Mouse (Mus musculus) adrenal gland, postnatal 4 days (tissue): ENCODE measurements around the gene B4galt2. TPM values are rescaled to one million over a fixed set of nuclear protein-coding genes. Genes with fewer than 3 reads are reported as not detected.

Experiments used
- DNase-seq, 2 experiments: peaks; one replicate each; pipeline ENCODE4 v3.0.0; 2021 to 2022; ENCODE audit warnings: low spot score in 2 of 2, mixed read lengths in 2 of 2
- total RNA-seq, 2 experiments: library from RNA; stranded (reverse); gene quantifications; 2 replicates each; pipeline ENCODE4 v1.2.3; 2021

B4galt2 gene
- total RNA-seq, 2 experiments from 2014 or later, result 32.6 to 34.6 TPM

GRCm38 (mm10) chr4:117871787-117872186 lies 11.5 kb downstream of the B4galt2 start:
- no peak for DNase-seq

GRCm38 (mm10) chr4:117870437-117870836 lies 12.8 kb downstream of the B4galt2 start:
- no peak for DNase-seq

DNA sequence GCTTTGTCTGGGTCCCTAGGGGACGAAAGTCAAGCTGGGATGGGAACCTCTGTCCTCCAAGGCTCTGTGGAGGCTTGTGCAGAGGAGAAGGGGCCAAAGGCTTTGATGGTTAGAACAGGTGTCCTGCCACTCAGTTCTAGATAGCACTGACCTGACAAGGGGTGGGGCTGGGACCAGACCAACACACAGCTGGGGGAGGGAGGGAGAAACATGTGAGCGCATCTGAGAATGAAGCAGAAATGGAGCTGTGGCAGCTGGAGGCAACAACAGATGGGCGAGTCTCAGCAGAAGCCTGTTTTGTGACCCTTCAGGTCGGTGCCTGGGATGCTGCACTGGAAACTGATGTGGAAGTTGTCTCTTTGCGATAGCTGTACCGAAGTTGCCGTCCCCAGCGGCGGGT lies 14.0 kb downstream of the B4galt2 start:
- no peak for DNase-seq

DNA sequence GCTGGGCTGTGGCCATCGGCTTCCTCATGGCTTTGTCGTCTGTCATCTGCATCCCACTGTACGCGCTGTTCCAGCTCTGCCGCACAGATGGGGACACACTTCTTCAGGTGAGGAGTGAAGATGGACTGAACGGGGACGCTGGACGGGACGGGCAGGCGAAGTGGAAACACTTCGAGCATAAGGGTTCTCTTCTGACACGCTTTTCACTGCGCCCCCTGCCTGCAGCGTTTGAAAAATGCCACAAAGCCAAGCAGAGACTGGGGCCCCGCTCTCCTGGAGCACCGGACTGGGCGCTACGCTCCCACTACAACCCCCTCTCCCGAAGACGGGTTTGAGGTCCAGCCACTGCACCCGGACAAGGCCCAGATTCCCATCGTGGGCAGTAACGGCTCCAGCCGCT lies 15.5 kb downstream of the B4galt2 start:
- peak in 1 of 2 experiments; percentile 36 for DNase-seq

DNA sequence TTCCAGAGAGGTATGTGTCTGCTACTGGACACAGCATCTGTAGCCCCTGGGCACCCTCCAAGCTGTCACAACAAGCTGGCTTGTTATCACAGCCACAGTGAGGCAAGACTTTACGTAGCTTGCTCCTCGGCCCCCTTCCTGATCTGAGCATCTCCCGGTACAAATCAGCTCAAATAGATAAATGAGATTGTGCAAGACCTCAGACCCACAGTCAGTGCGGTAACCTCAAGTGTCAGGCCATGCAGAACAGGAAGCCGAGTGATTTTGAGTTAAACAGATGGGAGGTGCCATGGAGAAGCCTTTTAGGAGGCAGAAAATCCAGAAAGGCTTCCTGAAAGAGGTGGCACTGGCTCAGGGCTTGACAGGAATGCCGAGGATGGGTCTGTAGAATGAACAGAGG lies 16.3 kb downstream of the B4galt2 start:
- DNase-seq, result no peak

- peak; percentile 39 to 69 for DNase-seq
These were observed 17.2 kb downstream of the B4galt2 start for GRCm38 (mm10) chr4:117866083-117866482.

GRCm38 (mm10) chr4:117862823-117863222 lies 20.5 kb downstream of the B4galt2 start:
- DNase-seq, result no peak

DNA sequence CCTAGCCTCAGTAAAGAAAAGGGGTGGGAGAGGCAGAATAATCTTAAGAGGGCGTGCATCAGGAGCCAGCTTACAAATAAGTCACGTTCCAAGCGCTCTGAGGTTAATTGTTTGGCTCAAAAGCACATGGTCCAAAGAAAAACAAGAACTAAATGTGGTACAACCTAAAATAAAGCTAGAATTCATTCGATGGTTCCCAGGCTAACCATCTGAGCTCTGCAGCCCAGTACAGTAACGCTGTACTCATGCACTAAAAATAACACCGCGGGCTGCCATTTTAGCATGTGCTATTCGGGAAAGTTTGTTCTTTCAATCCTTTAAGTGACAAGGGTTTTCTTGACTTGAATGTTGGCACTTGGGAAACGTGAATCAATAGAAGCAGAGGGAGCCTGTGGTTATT lies 22.7 kb downstream of the B4galt2 start:
- DNase-seq, result no peak

- peak in 1 of 2 experiments; percentile 40 for DNase-seq
These were observed 24.5 kb downstream of the B4galt2 start for GRCm38 (mm10) chr4:117858794-117859193.

DNA sequence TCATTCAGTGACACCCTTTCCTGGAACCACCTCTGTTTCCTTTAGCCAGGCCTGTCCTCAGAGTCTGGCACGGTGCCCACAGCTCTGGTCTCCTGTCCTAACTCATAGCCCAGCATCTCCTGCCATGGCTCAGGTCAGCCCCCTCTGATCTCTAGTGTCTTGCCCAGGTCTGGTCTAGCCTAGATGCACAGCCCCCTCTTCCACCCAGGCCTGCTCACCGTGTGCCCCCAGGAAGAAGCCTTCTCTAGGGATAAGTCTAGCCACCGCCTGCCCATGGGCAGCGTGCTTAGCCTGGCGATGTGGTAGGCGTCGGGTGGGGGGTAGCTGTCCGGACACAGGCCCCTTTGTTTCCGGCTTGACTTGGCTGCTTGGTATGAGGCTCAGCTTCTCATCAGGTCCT lies 28.1 kb downstream of the B4galt2 start:
- DNase-seq, result no peak

- DNase-seq, result no peak
These were observed 31.0 kb downstream of the B4galt2 start for GRCm38 (mm10) chr4:117852152-117852868.

GRCm38 (mm10) chr4:117850871-117851270 lies 32.4 kb downstream of the B4galt2 start:
- DNase-seq, result no peak

DNA sequence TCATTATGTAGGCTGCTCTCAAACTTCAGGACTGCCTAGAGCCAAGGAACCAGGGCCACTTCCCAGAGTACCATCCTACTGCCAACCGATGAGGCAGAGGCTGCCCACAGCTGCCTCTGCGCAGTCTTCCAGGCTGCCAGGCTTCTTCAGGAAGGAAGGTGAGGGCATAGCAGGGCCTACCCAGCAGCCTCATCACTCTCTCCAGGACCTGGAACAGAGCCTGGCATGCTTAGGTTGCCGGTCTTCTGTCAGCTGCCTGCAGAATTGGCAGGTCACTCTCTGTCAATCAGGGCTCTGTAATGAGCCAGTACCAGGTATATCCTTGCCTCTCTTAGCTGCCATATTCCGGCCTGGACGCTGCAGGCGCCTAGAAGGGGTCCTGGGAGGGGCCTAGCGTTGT lies 33.1 kb downstream of the B4galt2 start:
- no peak for DNase-seq

- no peak for DNase-seq
These were observed 33.8 kb downstream of the B4galt2 start for GRCm38 (mm10) chr4:117849506-117849905.

- no peak for DNase-seq
These were observed 34.2 kb downstream of the B4galt2 start for GRCm38 (mm10) chr4:117849063-117849462.

DNA sequence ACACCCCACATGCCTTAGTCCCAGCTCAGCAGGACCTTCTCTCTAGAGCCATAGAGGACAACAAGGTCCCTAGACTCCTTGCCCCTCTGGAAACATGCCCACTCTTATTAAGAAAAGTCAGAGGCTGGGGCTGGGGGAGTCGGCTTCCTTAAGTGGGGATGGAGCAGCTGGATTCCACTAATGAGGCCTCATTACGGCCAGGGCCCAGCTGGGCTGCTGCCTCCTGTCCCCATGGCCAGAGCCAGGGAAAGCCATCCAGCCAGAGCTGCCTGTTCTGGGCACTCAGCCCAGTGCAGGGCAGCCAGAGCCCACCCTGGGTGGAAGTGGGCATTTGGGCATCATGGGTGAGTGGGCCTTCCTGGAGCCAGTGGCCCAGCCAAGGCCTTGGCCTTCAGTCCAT lies 36.3 kb downstream of the B4galt2 start:
- DNase-seq, result no peak

DNA sequence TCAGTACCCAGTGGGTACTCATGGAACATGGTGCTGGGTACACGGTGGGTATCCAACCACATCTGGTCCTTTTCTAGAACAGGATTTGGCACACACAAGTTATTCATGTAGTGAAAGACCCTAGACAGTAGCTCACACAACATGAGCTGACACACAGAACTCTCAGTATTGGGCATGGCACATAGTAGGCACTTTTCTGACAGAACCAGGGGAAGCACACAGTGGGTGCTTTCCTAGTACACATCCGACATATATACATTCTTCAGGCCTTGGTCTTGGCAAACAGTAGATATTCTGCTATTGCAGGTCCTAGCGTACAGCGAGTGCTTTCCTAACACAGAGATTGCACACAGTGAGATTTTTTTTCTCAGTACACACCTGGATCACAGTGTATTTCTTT lies 37.0 kb downstream of the B4galt2 start:
- no peak for DNase-seq

GRCm38 (mm10) chr4:117845316-117845715 lies 38.0 kb downstream of the B4galt2 start:
- no peak for DNase-seq

DNA sequence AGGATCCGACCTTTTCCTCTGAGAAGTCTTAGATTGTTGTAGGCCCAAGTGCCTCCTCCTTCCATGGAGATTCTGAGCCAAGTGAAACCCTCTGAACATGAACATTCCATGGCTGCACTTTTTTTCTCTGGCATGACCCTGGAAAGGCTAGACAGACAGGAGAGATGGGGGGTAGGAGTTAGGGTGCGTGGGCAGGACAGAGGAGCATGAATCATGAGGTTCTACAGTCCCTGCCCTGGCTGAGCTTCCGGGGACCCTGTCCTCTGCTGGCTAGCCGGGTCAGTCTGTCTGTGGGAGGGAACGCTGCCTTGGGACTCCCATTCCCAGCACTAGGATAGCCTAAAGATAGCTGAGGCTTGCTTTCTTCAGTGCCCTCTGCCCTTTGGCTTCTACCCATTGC lies 38.8 kb downstream of the B4galt2 start:
- no peak for DNase-seq

DNA sequence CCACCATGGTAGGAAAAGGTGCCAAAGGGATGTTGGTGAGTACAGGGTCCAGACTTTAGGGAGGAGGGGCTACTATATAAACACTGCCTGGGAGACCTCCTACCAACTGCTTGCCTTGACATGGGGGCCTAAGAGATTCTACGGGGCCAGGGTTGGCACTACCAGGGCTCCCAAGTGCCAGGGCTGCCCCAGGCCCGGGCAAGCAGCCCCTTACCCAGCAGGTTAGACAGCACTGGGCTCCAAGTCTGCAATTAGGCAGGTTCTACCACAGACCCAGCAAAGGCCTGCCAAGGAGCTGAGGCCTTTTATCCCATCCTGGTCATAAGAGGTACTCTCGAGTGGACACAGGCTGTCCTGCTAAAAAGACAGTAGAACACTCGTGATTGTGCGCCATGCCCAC lies 40.2 kb downstream of the B4galt2 start:
- DNase-seq, result no peak

GRCm38 (mm10) chr4:117841566-117841965 lies 41.7 kb downstream of the B4galt2 start:
- no peak for DNase-seq

GRCm38 (mm10) chr4:117840821-117841220 lies 42.5 kb downstream of the B4galt2 start:
- DNase-seq, result no peak

GRCm38 (mm10) chr4:117839366-117839765 lies 43.9 kb downstream of the B4galt2 start:
- no peak for DNase-seq
